Mouse (Mus musculus) ES-CJ7 (cell line): ENCODE results near the gene Hira.
"Not testable (repeated sequence)": the region's sequence is repeated elsewhere in the genome, so short reads cannot be mapped to it uniquely, and the experiment has no call there.

ENCODE experiments used
- DNase-seq: peaks from one replicate; pipeline ENCODE4 v3.0.0; 2011; ENCODE audit warnings: low read depth, low spot score

Hira gene

DNA sequence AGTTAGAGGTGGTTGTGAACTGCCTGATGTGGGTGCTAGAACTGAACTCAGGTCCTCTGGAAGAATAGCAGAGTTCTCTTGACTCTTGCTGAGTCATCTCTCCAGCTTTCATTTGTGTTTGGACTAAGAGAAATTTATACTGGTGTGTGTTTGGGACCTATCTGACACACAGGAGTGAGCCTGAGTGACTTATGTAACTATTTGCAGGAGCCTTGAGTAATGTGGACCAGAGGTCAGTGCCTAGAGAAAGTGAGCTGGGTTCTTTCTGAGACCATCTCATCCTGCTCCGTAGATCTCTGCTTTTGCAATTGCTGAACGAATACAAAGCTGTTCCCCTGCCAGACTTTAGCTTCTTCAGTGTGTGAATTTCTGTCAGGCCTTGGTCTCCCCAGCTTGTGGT, 44.9 kb downstream of the Hira start:
- no peak for DNase-seq

GRCm38 (mm10) chr16:18927963-18928362, 51.1 kb downstream of the Hira start:
- DNase-seq: no peak

DNA sequence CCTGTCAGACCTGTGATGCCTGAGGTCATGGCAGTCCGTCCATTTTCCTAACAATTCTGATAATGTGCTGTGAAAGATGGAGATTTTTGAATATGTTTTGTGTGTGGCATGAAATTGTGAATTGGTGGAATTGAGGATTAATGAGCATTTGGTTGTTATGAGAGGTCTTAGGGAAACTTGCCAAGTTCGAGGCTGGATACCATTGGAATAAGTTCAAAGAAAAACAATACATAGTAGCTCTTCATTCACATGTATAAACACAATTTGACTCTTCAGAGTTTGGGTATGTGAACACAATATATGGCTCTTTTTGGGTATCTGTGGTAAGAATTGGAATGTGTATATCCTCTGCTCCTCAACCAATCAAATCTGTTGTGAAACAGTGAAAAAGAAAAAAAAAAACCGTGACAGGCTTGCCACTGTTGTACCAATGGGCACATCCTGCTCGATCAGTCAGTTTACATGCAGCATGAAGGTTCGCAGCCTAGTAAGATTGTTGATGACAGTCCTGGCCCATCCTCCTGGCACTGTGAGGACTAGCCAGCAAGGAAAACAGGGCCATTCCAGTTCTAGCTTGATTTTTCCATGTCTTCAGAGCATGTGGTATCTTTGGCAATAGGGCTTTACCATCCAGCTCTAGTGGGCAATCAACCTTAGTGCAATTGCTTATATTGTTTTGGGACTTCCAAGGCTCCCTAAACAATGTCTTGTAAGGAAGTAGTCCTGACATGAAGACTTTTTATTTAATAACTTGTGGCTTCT, 61.7 kb downstream of the Hira start:
- DNase-seq: peak; percentile 22

GRCm38 (mm10) chr16:18943906-18944305, 67.1 kb downstream of the Hira start:
- DNase-seq: no peak

GRCm38 (mm10) chr16:18948941-18949340, 72.1 kb downstream of the Hira start:
- DNase-seq: no peak

DNA sequence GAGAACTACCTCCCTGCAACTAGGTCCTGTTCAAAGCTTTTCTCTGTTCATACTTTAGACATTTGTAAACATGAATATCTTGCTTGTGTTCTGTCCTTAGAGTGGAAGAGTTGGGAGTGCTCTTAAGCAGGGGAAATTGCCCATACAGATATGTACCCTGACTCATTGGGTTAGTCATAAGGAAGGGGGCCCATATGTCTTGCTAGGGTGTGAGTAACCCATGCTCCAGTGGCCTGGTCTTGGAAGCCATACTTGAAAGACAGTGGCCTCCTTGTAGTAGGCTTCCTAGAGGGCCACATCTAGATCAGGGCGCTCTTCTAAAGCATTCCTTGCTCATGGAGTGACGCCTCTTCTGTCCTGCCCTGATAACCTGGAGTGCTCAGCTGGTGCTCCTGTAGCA, 73.5 kb downstream of the Hira start:
- no peak for DNase-seq

GRCm38 (mm10) chr16:18952813-18953212, 76.0 kb downstream of the Hira start:
- no peak for DNase-seq

GRCm38 (mm10) chr16:18955070-18955469, 78.2 kb downstream of the Hira start:
- DNase-seq: no peak

DNA sequence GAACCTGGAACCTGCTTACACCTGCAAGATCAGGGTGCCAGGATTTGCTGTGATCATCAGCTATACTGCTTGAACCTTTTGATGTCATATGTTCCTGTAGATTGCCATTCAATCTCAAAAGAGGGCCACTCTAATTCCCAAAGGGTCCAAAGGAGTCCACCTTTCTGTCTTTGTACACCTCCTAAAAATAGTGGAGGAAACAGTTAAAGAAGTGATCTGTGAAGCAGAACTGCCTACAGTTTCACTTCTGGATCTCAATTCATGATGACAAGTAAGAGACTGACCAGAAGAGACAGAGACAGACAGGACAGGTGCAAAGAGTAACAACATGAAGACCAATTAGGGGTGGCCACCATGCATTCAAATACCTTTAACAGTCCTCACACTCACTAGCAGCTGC, 86.6 kb downstream of the Hira start:
- no peak for DNase-seq

DNA sequence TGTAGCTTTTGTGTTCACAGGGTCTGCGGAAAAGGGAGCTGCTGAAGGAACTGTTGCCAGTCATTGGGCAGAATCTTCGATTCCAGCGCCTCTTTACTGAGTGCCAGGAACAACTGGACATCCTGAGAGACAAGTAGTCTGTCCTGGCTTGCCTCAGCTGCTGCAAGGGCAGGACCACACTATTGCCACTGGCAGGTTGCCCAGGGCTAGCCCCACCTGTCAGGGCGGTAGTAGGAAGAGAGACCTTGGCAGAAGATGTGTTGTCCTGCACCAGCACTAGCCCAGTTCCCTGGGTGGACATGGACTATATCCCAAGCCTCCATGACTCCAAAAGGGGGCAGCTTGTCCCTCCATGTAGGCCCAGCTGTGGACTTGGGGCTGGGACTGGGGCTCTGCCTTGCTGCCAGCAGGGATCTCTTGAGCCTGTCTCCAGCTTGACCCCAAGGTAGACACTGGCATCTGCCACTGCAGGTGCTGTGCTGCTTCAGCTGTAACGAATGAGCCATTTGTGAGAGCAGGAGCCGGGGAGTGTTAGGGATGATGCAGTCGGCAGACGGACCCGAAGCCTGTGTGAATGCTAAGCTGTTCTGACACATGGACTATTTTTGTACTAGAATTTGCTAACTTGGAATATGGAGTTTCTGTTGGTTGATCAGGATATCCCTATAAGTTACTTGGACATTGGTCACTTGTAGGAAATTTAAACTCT, 92.7 kb downstream of the Hira start:
- no peak for DNase-seq

- no peak for DNase-seq
Observed at GRCm38 (mm10) chr16:18970837-18971236, 94.0 kb downstream of the Hira start.

DNA sequence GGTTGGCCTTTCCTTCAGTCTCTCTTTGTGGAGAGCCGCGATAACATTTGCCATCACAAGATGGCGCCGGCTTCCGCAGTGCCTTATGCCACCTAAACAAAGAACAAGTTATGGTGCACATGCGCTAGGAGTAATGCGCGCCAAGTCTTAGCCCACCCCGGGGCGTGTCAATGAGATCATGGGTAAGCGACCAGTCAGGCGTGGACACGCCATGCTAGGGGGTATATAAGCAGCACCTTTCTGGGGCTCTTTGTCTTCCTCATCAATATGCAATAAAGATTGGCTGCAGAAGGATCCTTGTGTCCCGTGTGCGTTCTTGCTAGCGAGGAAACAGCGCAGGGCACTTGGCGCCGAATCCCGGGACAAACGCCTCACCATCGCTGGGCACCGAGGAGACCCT, 98.8 kb downstream of the Hira start:
- DNase-seq: not testable (repeated sequence)

- DNase-seq: no peak
Observed at GRCm38 (mm10) chr16:18976315-18976714, 99.5 kb downstream of the Hira start.

GRCm38 (mm10) chr16:18986381-18986780, 109.5 kb downstream of the Hira start:
- no peak for DNase-seq

GRCm38 (mm10) chr16:18986860-18987259, 110.0 kb downstream of the Hira start:
- no peak for DNase-seq

DNA sequence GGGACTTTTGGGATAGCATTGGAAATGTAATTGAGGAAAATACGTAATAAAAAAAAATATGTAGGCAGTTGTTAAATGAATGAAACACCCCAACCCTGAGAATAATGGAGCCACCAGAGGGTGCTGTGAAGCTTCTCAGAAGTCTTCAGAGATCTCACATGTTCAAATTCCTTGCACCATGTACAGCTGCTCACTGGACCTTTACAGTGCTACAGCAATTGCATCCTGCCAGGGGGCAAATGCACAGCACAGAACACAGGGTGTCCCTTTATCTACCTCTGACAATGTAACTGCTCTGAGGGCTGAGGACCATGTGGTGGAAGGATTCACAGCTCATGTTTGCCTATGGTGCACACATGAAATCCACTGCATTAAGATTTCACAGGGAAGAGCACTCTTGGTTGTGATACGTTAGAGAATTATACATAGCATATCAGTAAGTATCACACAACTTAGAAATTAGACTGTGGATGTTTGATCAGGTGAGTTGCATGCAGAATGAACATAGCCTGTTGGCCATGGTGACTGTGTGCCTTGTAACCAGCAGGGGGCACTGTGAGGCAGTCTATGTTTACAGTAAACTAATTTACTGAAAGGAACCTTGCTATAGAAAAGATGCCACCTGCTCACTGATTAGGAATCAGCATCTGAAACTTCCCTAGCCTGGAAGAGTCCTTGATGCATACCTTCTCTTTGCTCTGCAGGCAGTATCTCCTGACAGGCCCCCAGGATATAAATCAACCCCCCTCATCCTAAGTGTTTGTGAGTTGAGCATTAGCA, 126.0 kb downstream of the Hira start:
- peak; percentile 51 for DNase-seq

DNA sequence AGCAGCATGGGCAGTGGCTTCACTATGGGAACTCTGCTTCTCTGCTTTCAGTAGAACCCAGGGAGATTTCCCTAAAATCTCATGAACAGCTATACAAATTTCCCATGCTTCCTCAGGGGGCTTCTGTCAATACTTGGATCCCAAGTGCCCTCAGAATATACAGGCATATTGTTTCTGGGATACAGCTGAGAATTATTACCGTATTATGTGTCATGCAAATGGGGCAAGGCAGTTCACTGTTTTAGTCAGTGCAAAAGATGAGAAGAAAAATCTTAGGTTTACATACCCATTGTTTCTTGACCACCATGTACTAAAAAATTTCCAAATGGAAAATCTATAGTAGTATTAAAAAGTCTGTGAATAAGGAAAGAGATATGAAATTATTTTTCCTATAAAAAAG, 126.9 kb downstream of the Hira start:
- no peak for DNase-seq

- DNase-seq: no peak
Observed at GRCm38 (mm10) chr16:19005298-19005697, 128.5 kb downstream of the Hira start.

DNA sequence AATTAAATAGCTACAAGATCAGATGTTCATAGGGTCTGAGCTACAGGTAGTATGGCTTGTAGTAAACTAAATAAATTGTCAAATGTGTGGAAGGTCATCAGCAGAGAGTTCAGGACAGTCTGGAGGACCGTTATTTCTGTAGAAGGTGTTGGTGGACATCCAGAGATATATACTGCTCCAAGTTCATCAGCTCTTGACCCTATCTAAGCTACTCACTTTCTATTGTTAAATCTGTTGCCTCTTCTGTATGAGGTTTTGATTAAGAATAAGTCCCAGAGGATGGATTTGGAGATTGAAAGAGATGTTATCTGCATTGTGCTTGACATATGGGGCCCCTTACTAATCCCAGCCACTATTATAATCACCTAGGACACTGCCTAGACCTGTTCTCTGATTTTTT, 129.9 kb downstream of the Hira start:
- DNase-seq: no peak

DNA sequence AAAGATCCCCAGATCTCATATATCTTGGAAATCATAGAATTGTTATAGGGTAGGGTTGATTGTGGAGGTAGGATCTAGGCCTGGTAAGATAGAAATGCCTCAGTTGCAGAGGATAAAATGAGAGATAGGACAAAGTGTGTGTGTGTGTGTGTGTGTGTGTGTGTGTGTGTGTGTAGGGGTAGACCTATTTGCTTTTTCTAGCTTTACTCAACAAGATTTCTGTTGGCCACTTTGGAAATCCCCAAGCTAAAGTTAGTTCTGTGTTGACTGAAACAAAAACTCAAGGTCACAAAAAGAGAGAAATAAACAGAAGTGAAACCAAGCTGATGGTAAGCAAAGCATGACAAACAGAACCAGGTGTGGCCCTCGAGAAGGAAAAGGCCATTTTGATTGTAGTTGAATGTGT, 130.4 kb downstream of the Hira start:
- not testable (repeated sequence) for DNase-seq

DNA sequence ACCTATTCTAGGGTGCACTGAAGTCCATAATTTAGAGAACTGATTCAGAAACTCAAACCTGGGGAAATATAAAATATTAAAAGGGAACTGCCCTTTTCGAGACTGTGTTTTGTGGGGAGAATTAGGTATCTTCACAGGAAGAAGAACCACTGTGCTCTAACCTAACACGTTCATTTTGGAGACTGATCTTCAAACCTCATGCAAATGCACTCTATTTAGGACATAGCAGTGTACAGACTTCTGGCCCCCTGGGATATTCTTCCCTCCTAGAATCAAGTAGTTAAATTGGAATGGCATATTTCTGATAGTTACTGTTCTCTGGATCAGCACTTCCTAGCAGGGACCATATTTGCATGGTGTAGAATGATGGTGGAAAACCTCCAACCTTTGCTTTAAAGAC, 133.9 kb downstream of the Hira start:
- no peak for DNase-seq

DNA sequence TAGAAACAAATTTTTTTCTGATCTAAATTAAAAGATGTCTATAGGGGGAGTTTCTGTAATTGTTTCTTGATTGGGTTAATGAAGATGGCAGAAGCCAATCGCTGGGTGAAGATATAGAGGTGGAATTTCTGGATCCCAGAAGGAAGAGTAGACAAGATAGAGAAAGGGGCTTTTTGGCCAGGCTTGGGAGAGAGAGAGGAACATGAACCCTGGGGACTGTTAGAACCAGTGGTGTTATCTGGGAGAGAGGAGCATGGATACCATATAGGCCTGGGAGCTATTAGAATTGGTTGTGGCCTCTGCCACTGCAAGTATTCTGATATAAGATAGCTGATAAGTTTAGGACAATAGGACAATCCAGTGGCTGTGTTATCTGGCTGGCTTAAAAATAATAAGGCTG, 136.7 kb downstream of the Hira start:
- no peak for DNase-seq

GRCm38 (mm10) chr16:19014650-19015049, 137.8 kb downstream of the Hira start:
- no peak for DNase-seq
